Mouse (Mus musculus) liver, adult 2 months (tissue): ENCODE data around the gene Fam19a5.

ENCODE experiments used
- CTCF ChIP-seq: fragments of 200-500 bp; IDR thresholded peaks from 2 replicates; pipeline ENCODE4 v1.5.1; 2011; ENCODE audit warnings: low read depth, low read length, control low read depth
- POLR2A ChIP-seq: fragments of 200-500 bp; IDR thresholded peaks from 2 replicates; pipeline ENCODE4 v1.6.1; 2011; ENCODE audit warnings: low read length, control low read depth; ENCODE audit not compliant: insufficient read depth; ENCODE audit errors: extremely low read depth

- no peak for TF ChIP-seq POLR2A
- TF ChIP-seq CTCF, result no peak
Measured at GRCm38 (mm10) chr15:87566040-87566929, 22.2 kb downstream of the Fam19a5 start.
